Mouse (Mus musculus) embryonic facial prominence, embryonic 10.5 days (tissue): ENCODE measurements at regions not wholly inside any gene's neighbourhood (a gene's known extent, or its start where the extent isn't known, plus 50 kb on each side); places are given as distances from the start of the nearest gene placed in this dataset.

Source experiments
- DNase-seq: peaks from one replicate; pipeline ENCODE4 v3.0.0-alpha.2; 2017; ENCODE audit warnings: low spot score
- H3K27ac ChIP-seq: fragments of 300-500 bp; sonication (generic); replicated peaks from 2 replicates; pipeline ENCODE4 v1.5.1; 2016; ENCODE audit warnings: mild to moderate bottlenecking
- H3K27me3 ChIP-seq: fragments of 300-500 bp; sonication (generic); replicated peaks from 2 replicates; pipeline ENCODE4 v1.6.1; 2016; ENCODE audit warnings: low read depth, mild to moderate bottlenecking; ENCODE audit not compliant: poor library complexity, severe bottlenecking
- H3K36me3 ChIP-seq: fragments of 300-500 bp; sonication (generic); replicated peaks from 2 replicates; pipeline ENCODE4 v1.6.1; 2016; ENCODE audit warnings: mild to moderate bottlenecking, moderate library complexity
- H3K4me1 ChIP-seq: fragments of 300-500 bp; sonication (generic); 2 replicates; pipeline ENCODE4 v1.6.1; 2016
- H3K4me3 ChIP-seq: fragments of 300-500 bp; sonication (generic); 2 replicates; pipeline ENCODE4 v1.5.1; 2016; ENCODE audit warnings: mild to moderate bottlenecking, moderate library complexity
- H3K9me3 ChIP-seq: fragments of 300-500 bp; sonication (generic); 2 replicates; pipeline ENCODE4 v1.6.1; 2016; ENCODE audit warnings: mild to moderate bottlenecking
- WGBS: fragments of 180-500 bp; shearing (Covaris S2); methylation state at CpG from one replicate; pipeline ENCODE4 v1.1.7; 2016; 5-methylcytosine and 5-hydroxymethylcytosine counted together

DNA sequence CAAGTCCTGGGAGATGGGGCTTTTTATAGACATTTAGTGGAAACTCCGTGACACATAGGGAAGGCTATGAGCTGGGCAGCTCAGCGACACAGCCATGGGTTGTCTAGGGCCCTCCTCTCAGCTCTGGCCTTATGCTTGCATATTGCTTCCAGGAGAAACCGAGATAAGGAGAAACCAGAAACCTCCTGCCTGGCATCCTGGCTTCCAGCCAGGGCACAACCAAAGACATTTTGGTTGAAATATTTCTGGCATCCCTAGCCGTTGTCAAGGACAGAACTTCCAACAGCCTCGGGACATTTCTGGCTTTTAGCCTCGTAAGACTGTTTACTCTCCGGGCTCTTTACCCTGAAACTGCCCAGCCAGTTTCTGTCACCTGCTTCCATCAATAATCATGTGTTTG is 99.9 kb upstream of the Ankrd55 start:
- no peak overlapping the region for H3K27ac ChIP-seq
- no peak for DNase-seq
- H3K36me3 ChIP-seq = no peaks in the 10 kb centered on the region

DNA sequence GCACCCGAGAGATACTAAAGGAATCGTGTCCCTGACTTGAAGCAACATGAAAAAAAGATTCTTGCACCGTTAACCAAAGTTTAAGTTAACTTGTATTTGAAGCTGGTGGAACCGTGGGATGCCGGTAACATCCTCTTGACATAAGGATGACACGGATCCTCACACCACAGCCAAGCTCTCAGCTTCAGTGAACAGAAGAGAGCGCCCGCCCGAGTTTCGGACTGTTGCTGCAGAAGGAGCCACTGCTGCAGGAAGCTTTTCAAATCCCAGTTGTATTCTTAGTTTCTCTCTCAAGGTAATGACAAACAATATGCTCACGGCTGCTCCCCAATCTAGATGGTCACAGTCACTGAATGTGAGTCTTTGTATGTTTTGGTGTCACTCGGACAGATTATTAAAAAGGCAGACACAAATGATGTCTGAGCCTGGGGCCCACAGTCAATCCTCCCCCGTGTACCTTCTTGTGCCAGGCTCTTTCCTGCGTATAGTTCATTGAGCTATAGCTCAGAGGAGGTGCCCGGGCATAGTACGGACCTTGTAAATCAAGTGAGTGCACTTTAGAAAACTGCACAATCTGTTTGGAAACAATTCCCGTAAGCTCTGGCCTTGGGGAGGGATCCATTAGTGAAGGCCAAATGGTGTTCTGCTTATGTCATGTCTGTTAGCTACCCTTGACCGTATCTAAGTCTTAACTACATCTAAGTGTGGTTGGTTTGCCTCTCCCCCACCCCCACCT is 99.3 kb upstream of the Ankrd55 start:
- Histone ChIP-seq H3K4me1 (peaks cover 55% of the 10 kb centered on the region), H3K4me3 (no peak overlapping the region), H3K36me3 (no peaks in the 10 kb centered on the region), H3K9me3 (no peaks in the 10 kb centered on the region), H3K27ac (no peak overlapping the region), H3K27me3 (no peaks in the 10 kb centered on the region)
- DNase-seq = no peak
- WGBS = 93% methylated on average over 18 of the region's 18 CpGs

More for the DNA sequence above, 99.9 kb upstream of the Ankrd55 start:
- Histone ChIP-seq H3K27me3 (no peaks in the 10 kb centered on the region), H3K4me3 (no peak overlapping the region), H3K4me1 (peaks cover 49% of the 10 kb centered on the region), H3K9me3 (no peaks in the 10 kb centered on the region)
- WGBS = 83% methylated on average over 7 of the region's 7 CpGs

DNA sequence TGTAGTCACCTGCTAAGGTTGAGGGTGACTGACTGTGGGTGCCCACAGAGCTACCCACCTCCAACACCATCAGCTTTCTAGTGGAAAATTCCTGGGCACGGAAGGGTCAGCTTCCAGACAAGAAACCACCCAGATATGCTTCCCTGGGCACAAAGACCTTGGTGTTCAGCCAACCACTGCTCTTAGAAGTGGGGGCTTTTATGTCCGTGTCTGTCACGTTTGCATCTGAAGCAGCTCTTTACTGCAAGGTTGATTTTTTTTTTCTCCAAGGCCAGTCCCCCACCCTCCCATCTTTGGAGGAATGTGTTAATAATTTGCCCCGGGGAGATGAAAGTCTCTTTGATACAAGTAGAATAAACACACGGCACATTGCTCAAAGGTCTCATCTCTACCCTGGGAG is 98.6 kb upstream of the Ankrd55 start:
- Histone ChIP-seq H3K4me1 (peaks cover 62% of the 10 kb centered on the region), H3K9me3 (no peaks in the 10 kb centered on the region), H3K36me3 (no peaks in the 10 kb centered on the region), H3K27me3 (no peaks in the 10 kb centered on the region), H3K27ac (no peak overlapping the region), H3K4me3 (no peak overlapping the region)
- WGBS = 58% methylated on average over 5 of the region's 5 CpGs
- no peak for DNase-seq

DNA sequence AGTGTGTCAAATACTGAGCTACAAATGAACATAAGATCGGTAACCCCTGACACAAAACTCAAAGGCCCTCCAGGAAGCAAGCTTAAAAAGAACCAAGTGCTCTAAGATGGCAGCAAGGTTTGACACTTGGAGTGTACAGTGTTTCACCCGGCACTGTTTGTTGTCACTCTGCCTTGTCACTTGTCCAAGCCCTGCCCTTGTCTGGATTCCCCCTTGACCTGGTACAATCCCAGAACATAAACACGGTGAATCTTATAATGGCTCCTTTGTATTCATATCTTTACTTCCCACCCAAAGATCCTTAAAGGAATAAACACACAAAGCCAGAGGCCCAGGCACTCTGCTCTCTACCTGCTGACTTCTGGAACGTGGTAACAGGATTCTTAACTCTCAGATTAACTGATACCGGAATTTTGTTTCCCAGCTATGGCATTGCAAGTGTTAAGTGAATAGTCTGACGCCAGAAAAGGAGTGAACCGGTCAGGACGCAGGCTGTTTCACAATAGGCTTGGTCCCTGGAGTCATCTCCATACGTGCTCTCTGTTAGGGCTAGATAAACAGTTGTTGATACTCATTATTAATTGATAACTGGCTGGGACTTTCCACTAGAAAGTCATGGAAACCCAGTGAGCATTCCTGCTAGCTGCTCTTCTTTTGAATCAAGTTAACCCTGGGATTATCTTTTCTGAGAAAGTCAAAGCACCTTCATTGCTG is 95.9 kb upstream of the Ankrd55 start:
- no peaks in the 10 kb centered on the region for H3K36me3 ChIP-seq
- no peak overlapping the region for H3K4me3 ChIP-seq
- DNase-seq = no peak
- no peaks in the 10 kb centered on the region for H3K9me3 ChIP-seq
- no peaks in the 10 kb centered on the region for H3K27me3 ChIP-seq
- H3K27ac ChIP-seq = no peak overlapping the region
- peaks cover 59% of the 10 kb centered on the region for H3K4me1 ChIP-seq
- WGBS = 33% methylated on average over 9 of the region's 9 CpGs

DNA sequence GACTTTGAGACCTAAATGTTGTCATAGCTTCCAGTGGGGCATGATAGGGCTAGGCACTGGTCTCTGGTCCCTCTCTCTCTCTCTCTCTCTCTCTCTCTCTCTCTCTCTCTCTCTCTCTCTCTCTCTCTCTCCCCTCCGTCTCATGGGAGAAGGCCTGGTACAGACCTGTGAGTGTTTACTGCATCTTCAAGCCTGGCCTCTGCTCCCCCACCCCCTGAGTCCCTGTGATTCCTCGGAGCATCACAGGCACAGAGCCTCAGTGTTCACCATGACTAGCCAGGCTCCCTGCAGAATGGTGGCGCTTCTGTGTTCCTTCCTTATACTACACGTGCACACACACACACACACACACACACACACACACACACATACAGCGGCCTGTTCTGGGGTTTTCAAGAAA is 94.6 kb upstream of the Ankrd55 start:
- no peaks in the 10 kb centered on the region for H3K9me3 ChIP-seq
- no peaks in the 10 kb centered on the region for H3K36me3 ChIP-seq
- H3K27ac ChIP-seq = peak overlapping the region; percentile 59; the same call in 1 of the 2 replicates
- H3K27me3 ChIP-seq = peaks cover 6% of the 10 kb centered on the region; the same call in 1 of the 2 replicates
- H3K4me1 ChIP-seq = peaks cover 65% of the 10 kb centered on the region
- H3K4me3 ChIP-seq = no peak overlapping the region
- no peak for DNase-seq
- 74% methylated on average over 5 of the region's 5 CpGs for WGBS

DNA sequence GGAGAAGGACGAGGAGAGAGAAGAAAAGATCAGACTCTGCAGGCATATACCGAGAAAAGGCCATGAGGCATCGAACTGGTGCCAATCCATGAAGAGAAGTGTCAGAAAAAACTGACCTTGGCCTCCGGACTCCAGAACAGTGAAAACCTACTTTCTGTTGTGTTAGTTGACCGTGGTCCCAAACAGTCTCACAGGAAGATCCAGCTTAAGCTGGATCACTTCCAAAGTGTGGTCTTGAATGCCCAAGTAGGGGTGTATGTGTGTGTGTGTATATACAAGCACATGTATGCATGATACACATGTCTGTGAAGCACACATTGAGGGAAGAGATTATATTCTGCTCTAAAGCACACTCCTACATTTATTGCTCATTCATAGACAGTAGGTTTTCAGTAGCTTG is 93.3 kb upstream of the Ankrd55 start:
- H3K4me1 ChIP-seq = peaks cover 59% of the 10 kb centered on the region

DNA sequence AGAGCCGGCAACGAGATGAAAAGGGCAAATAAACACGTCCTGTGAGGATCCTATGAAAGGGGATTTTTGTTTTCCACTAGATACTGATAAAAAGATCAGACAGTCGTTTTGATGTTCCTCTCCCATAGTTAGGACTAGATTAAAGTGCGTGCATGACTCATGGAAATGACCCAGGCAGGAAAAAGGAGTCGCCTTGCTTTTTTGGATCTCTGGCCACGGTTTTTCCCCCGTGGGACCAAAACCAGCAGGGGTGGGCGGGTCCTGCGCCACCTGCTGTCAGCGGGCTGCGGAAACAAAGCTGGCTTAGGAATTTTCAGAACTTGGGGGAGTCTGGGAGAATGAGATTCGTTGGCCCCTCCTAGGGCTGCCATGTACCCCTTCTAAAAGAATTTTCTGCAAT is 91.5 kb upstream of the Ankrd55 start:
- Histone ChIP-seq H3K27me3 (peaks cover 12% of the 10 kb centered on the region; the same call in 1 of the 2 replicates), H3K27ac (peak overlapping the region; percentile 69), H3K9me3 (no peaks in the 10 kb centered on the region), H3K36me3 (no peaks in the 10 kb centered on the region), H3K4me3 (peak overlapping the region; percentile 43), H3K4me1 (peaks cover 50% of the 10 kb centered on the region)
- 7% methylated on average over 13 of the region's 13 CpGs for WGBS
- peak; percentile 67 for DNase-seq

More for the DNA sequence above, 93.3 kb upstream of the Ankrd55 start:
- H3K27ac ChIP-seq = peak overlapping the region; percentile 51; the same call in 1 of the 2 replicates
- H3K4me3 ChIP-seq = no peak overlapping the region
- no peaks in the 10 kb centered on the region for H3K9me3 ChIP-seq
- H3K36me3 ChIP-seq = no peaks in the 10 kb centered on the region
- peaks cover 6% of the 10 kb centered on the region; the same call in 1 of the 2 replicates for H3K27me3 ChIP-seq
- no peak for DNase-seq
- 68% methylated on average over 5 of the region's 5 CpGs for WGBS

DNA sequence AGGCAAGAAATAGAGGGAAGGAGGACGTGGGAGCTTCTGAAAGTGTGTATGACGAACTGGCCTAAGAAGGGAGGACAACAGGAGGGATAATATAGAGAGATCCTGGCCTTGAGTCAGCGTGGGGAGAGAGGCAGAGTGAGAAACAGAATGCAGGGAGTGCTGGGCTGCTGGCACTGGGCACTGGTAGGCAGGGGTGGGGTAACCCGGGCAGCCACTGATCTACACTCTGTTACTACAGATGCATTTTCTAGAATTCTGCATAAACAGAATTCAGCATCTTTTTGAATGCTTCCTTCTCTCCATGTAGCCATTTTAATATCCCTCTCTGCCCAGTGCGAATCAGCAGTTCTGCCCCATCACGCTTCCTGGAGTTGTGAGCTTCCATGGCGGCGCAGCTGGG is 84.5 kb upstream of the Ankrd55 start:
- Histone ChIP-seq H3K27ac (no peak overlapping the region), H3K4me3 (no peak overlapping the region), H3K27me3 (peaks cover 6% of the 10 kb centered on the region; the same call in 1 of the 2 replicates), H3K36me3 (no peaks in the 10 kb centered on the region), H3K9me3 (no peaks in the 10 kb centered on the region), H3K4me1 (peaks cover 11% of the 10 kb centered on the region)
- 87% methylated on average over 8 of the region's 8 CpGs for WGBS
- DNase-seq = no peak

DNA sequence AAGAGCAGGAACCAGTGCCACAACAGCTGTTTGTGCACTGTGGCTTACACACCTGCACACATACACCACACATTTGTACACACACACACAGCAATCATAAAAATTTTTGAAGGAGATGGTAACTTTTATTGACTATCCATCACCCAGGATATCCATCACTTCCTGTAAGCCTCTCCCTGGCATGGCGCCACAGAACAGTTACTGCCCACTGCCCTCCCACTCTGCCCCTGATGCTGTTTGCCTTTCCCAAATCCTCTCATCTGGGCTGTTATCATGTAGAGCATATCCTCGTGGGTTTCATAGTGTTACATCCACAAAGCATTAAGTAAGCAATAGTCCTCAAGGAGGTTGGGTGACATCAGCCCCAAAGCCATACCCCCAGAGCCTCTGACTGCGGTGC is 84.0 kb upstream of the Ankrd55 start:
- Histone ChIP-seq H3K36me3 (no peaks in the 10 kb centered on the region), H3K27ac (no peak overlapping the region), H3K9me3 (no peaks in the 10 kb centered on the region), H3K4me1 (peaks cover 11% of the 10 kb centered on the region), H3K27me3 (peaks cover 6% of the 10 kb centered on the region; the same call in 1 of the 2 replicates), H3K4me3 (no peak overlapping the region)
- WGBS = 89% methylated on average over 3 of the region's 3 CpGs
- no peak for DNase-seq

DNA sequence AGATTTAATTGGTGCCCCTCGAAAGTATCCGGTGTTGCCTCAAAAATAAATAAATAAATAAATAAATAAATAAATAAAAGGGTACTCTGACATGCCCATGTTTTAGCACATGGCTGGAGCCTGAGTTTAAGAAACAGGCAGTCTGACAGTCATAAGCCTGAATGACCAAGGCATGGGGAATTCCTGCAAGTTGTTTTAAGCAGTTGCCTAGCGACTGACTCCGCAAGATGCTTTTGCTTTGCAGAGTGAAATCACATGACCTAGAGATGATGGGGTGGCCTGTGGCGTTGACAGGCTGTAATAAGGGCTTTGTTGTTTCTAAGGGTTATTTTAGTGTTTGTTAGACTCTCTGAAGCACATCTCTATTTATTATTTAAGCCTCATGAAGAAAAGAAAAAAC is 83.4 kb upstream of the Ankrd55 start:
- WGBS = 75% methylated on average over 5 of the region's 5 CpGs
- no peak for DNase-seq
- Histone ChIP-seq H3K4me1 (peaks cover 11% of the 10 kb centered on the region), H3K27ac (no peak overlapping the region), H3K36me3 (no peaks in the 10 kb centered on the region), H3K9me3 (no peaks in the 10 kb centered on the region), H3K27me3 (peaks cover 6% of the 10 kb centered on the region; the same call in 1 of the 2 replicates), H3K4me3 (no peak overlapping the region)

DNA sequence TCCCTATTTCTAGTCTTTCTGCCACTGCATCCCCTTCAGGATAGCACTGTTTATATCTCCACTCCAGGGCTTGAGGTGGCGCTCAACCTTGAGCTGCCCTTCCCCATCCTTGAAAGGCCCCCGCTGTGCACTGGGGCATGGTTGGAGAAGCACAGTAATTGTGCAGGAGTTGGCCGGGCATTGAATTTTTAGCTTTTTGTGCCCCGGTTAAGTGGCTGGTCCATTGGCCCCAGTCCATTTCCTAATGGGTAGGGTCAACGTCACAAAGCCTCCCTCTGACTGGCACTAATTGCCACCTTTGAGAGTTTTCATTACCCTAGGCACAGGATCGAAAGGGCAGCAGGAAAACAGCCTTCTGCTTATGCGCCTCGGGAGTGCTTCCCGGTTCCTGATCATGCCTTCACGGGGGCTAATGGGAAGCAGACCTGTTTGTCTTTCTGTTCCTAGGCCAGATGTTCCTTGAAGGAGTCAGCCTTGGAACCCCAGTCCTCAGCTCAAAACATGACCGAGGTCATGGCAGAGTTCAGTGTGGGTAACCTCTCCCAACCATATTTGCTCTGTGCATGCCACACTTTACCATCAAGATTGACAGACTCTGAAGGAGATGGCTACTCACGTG is 80.5 kb upstream of the Ankrd55 start:
- Histone ChIP-seq H3K36me3 (no peaks in the 10 kb centered on the region), H3K9me3 (no peaks in the 10 kb centered on the region), H3K4me3 (no peak overlapping the region), H3K4me1 (peaks cover 21% of the 10 kb centered on the region), H3K27ac (0 out of 2 replicates have a peak overlapping the region, but pooled peaks have one; percentile 21), H3K27me3 (peaks cover 7% of the 10 kb centered on the region; the same call in 1 of the 2 replicates)
- DNase-seq = peak; percentile 56
- 41% methylated on average over 12 of the region's 12 CpGs for WGBS

DNA sequence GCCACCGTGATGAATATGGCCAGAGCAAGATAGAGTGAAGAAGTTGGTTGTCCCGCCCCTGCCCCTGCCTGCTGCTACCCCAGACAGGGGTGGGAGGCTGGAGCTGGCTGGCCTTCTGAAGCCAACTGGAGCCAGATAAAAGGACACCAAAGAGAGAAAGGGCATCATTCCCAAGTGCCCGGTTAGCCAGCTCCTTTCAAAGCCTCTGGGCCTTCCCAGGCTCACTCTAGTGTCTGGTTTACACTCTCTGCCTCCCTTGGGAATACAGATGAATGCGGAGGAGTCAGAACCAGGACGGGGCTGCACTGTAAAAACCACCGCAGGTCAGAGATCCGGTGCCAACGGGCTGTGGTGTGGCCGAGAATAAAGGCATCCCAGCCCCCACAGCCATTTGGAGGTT is 76.4 kb upstream of the Ankrd55 start:
- H3K4me1 ChIP-seq = peaks cover 21% of the 10 kb centered on the region
- no peak overlapping the region for H3K4me3 ChIP-seq
- H3K9me3 ChIP-seq = no peaks in the 10 kb centered on the region
- no peaks in the 10 kb centered on the region for H3K36me3 ChIP-seq
- H3K27ac ChIP-seq = no peak overlapping the region
- WGBS = 73% methylated on average over 9 of the region's 9 CpGs
- DNase-seq = no peak
- peaks cover 18% of the 10 kb centered on the region for H3K27me3 ChIP-seq
